Mouse (Mus musculus) hindbrain, embryonic 12.5 days (tissue): ENCODE results near the gene A630095N17Rik. TPM values are rescaled to one million over a fixed set of nuclear protein-coding genes. Genes with fewer than 3 reads are reported as not detected.
A peak's percentile ranks its signal among the peaks of the same experiment; 100 is the strongest.

Experiments used
- ATAC-seq: fragments of 200-750 bp; cut with Nextera tagmentation; 2 replicates; pipeline ENCODE4 v1.8.0; 2017; ENCODE audit warnings: moderate TSS enrichment; ENCODE audit not compliant: low FRiP score
- H3K27ac ChIP-seq: fragments of 300-500 bp; sonication (generic); 2 replicates; pipeline ENCODE4 v1.5.1; 2016; ENCODE audit warnings: mild to moderate bottlenecking
- H3K27me3 ChIP-seq: fragments of 300-500 bp; sonication (generic); 2 replicates; pipeline ENCODE4 v1.6.1; 2016; ENCODE audit warnings: mild to moderate bottlenecking
- H3K36me3 ChIP-seq: fragments of 300-500 bp; sonication (generic); 2 replicates; pipeline ENCODE4 v1.6.1; 2016; ENCODE audit warnings: mild to moderate bottlenecking
- H3K4me1 ChIP-seq: fragments of 300-500 bp; sonication (generic); 2 replicates; pipeline ENCODE4 v1.6.1; 2016
- H3K4me2 ChIP-seq: fragments of 300-500 bp; sonication (generic); replicated peaks from 2 replicates; pipeline ENCODE4 v1.6.1; 2016; ENCODE audit warnings: mild to moderate bottlenecking
- H3K4me3 ChIP-seq: fragments of 300-500 bp; sonication (generic); 2 replicates; pipeline ENCODE4 v1.5.1; 2016; ENCODE audit warnings: mild to moderate bottlenecking
- H3K9ac ChIP-seq: fragments of 300-500 bp; sonication (generic); 2 replicates; pipeline ENCODE4 v1.6.1; 2016; ENCODE audit warnings: mild to moderate bottlenecking, moderate library complexity
- H3K9me3 ChIP-seq: fragments of 300-500 bp; sonication (generic); replicated peaks from 2 replicates; pipeline ENCODE4 v1.6.1; 2016; ENCODE audit warnings: mild to moderate bottlenecking
- WGBS: fragments of 180-500 bp; shearing (Covaris S2); methylation state at CpG from one replicate; pipeline ENCODE4 v1.1.7; 2016; 5-methylcytosine and 5-hydroxymethylcytosine counted together
- microRNA-seq: library from miRNA; unstranded; fragments of <30 nt; microRNA quantifications from one replicate; pipeline ENCODE4, GENCODE M21; 2017
- polyA plus RNA-seq: library from polyadenylated mRNA; unstranded; fragments of >200 nt; fragmentation: Nextera tagmentation; extraction: Ambion mirVana; gene quantifications from 2 replicates; pipeline ENCODE4 v1.2.1, GENCODE M21; 2016

Gene A630095N17Rik
- polyA plus RNA-seq, 1 experiment from 2014 or later: not detected

GRCm38 (mm10) chr1:75179334-75180104, 52.4 kb downstream of the A630095N17Rik start:
- Histone ChIP-seq H3K4me1 (peaks cover 24% of the 10 kb centered on the region), H3K4me2 (peak overlapping the region; percentile 93), H3K36me3 (peaks cover 66% of the 10 kb centered on the region), H3K9me3 (no peaks in the 10 kb centered on the region), H3K27me3 (no peaks in the 10 kb centered on the region), H3K9ac (peak overlapping the region; percentile 70), H3K4me3 (peak overlapping the region; percentile 56), H3K27ac (peak overlapping the region; percentile 56)
- peak; percentile 66 for ATAC-seq
- 9% methylated on average over 23 of the region's 23 CpGs for WGBS

Small RNAs within 50 kb of the gene (microRNA-seq; reads per million reads assigned to microRNA genes)
- not detected for gene Gm27943

Other genes with a start within 250 kb of the A630095N17Rik start
- gene Nhej1, start 106.9 kb downstream of the A630095N17Rik start, polyA plus RNA-seq: 10.5 and 12.8 TPM in 2 replicates
- 0.10 TPM in 1 of 2 replicates, not detected in the other for gene Slc23a3, start 98.2 kb downstream of the A630095N17Rik start, polyA plus RNA-seq
- 66.4 and 67.0 TPM in 2 replicates for gene Cnppd1, start 89.4 kb downstream of the A630095N17Rik start, polyA plus RNA-seq
- gene Retreg2, start 89.3 kb downstream of the A630095N17Rik start, polyA plus RNA-seq: 81.6 and 83.1 TPM in 2 replicates
- gene Zfand2b, start 63.5 kb downstream of the A630095N17Rik start, polyA plus RNA-seq: 37.6 and 38.8 TPM in 2 replicates
- gene Abcb6, start 51.7 kb downstream of the A630095N17Rik start, polyA plus RNA-seq: 37.9 and 41.3 TPM in 2 replicates
- gene Ankzf1, start 40.0 kb downstream of the A630095N17Rik start, polyA plus RNA-seq: 24.1 and 25.6 TPM in 2 replicates
- 38.4 and 43.7 TPM in 2 replicates for gene Atg9a, start 39.9 kb downstream of the A630095N17Rik start, polyA plus RNA-seq
- gene Glb1l, start 21.3 kb downstream of the A630095N17Rik start, polyA plus RNA-seq: 21.2 and 26.3 TPM in 2 replicates
- 125 and 130 TPM in 2 replicates for gene Stk16, start 21.3 kb downstream of the A630095N17Rik start, polyA plus RNA-seq
- gene Tuba4a, start 12.2 kb downstream of the A630095N17Rik start, polyA plus RNA-seq: 10.3 and 11.1 TPM in 2 replicates
- gene Dnajb2, start 4.3 kb upstream of the A630095N17Rik start, polyA plus RNA-seq: 54.6 and 55.2 TPM in 2 replicates
- 11.7 and 12.6 TPM in 2 replicates for gene Ptprn, start 32.4 kb upstream of the A630095N17Rik start, polyA plus RNA-seq
- gene Resp18, start 46.3 kb upstream of the A630095N17Rik start, polyA plus RNA-seq: 50.0 and 56.8 TPM in 2 replicates
- 173 and 175 TPM in 2 replicates for gene Dnpep, start 85.9 kb upstream of the A630095N17Rik start, polyA plus RNA-seq
- gene Des, start 128.2 kb upstream of the A630095N17Rik start, polyA plus RNA-seq: 2.3 and 10.5 TPM in 2 replicates
- 19.1 and 19.7 TPM in 2 replicates for gene Speg, start 143.2 kb upstream of the A630095N17Rik start, polyA plus RNA-seq
- gene Gmppa, start 203.8 kb upstream of the A630095N17Rik start, polyA plus RNA-seq: 73.1 and 74.1 TPM in 2 replicates
- gene Asic4, start 218.3 kb upstream of the A630095N17Rik start, polyA plus RNA-seq: 18.3 and 19.0 TPM in 2 replicates
- 39.2 and 41.5 TPM in 2 replicates for gene Chpf, start 247.2 kb upstream of the A630095N17Rik start, polyA plus RNA-seq
- 25.3 and 25.7 TPM in 2 replicates for gene Tmem198, start 247.4 kb upstream of the A630095N17Rik start, polyA plus RNA-seq